Mouse (Mus musculus): Measurements from ENCODE around the gene Vmn1r36.
"Not testable (repeated sequence)": the region's sequence is repeated elsewhere in the genome, so short reads cannot be mapped to it uniquely, and the experiment has no call there.

The Vmn1r36 gene

DNA sequence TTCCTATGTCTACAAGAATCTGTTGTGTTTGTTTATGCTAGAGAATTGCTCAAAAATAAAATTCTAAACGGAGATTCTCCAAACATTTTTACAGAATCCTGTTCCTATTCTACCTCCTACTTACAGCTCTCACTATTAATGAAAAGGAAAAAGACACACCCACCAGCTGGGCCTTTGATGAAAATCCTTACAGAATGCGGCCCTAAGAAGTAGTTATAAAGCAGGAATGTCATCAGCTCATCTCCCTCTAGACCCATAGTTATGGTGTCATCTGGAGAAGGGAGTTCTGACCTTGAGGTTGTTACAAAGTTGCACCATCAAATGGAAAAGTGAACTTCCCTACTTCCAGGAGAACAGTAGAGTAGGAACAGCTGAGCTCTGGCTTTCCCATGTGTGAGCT, at the start of gene Vmn1r36:
Vmn1r36 (minus strand) TSS at position 101 of the 400 bp plus-strand sequence.
- H3K36me3 ChIP-seq (ENCODE audit: control insufficient read depth, insufficient read depth, low read length, poor library complexity, severe bottlenecking); DNase-seq (ENCODE audit: low read depth, low spot score); H3K27me3 ChIP-seq (ENCODE audit: control insufficient read depth, insufficient read depth, low read length, poor library complexity, severe bottlenecking): not testable (repeated sequence)

- not testable (repeated sequence) for H3K36me3 ChIP-seq (ENCODE audit: control insufficient read depth, insufficient read depth, low read length, poor library complexity, severe bottlenecking); DNase-seq (ENCODE audit: low read depth, low spot score); H3K27me3 ChIP-seq (ENCODE audit: control insufficient read depth, insufficient read depth, low read length, poor library complexity, severe bottlenecking)
Measured at GRCm38 (mm10) chr6:66729082-66729481, 10.1 kb upstream of the Vmn1r36 start, which contains the start of gene Vmn1r37. Gene Vmn1r37, plus strand, starts transcription at chr6:66729382.

DNA sequence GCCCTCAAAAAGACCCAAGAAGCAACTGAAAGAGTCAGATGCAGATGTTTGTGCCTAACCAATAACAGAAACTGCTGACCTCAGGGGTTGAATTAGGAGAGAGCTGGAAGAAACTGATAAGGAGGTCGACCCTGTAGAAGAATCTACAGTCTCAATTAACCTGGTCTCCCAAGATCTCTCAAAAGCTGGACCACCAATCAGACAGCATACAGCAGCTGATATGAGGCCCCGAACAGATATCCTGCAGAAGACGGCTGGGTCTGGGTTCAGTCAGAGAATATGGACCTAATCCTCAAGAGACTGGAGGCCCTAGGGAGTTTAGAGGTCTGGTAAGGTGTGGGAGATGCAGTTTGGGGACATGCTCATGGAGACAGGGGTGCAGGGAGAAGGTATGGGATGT, 5.1 kb downstream of the Vmn1r36 start:
- H3K36me3 ChIP-seq (ENCODE audit: control insufficient read depth, insufficient read depth, low read length, poor library complexity, severe bottlenecking), result no peaks in the 10 kb centered on the region
- no peak for DNase-seq (ENCODE audit: low read depth, low spot score)
- no peaks in the 10 kb centered on the region for H3K27me3 ChIP-seq (ENCODE audit: control insufficient read depth, insufficient read depth, low read length, poor library complexity, severe bottlenecking)

DNA sequence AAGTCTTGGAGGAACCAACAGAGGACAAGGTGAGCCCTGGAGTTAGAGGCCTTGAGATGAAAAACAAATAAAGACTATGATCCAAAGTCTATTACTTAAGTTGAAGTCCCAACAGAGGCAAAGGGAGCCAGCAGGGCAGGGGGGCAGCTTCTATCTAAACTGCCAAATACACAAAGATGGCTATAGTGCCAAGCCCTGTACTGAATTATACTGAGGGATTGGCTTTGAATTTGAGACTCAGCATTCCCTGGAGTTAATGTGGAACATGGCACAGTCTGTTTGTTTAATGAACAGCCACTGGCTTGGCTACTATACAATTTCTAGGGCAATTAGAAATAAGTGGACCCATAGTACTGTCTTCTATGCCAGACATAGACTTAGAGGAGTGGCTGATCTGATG, 10.1 kb downstream of the Vmn1r36 start:
- H3K36me3 ChIP-seq (ENCODE audit: control insufficient read depth, insufficient read depth, low read length, poor library complexity, severe bottlenecking), result no peaks in the 10 kb centered on the region
- no peak for DNase-seq (ENCODE audit: low read depth, low spot score)
- no peaks in the 10 kb centered on the region for H3K27me3 ChIP-seq (ENCODE audit: control insufficient read depth, insufficient read depth, low read length, poor library complexity, severe bottlenecking)

DNA sequence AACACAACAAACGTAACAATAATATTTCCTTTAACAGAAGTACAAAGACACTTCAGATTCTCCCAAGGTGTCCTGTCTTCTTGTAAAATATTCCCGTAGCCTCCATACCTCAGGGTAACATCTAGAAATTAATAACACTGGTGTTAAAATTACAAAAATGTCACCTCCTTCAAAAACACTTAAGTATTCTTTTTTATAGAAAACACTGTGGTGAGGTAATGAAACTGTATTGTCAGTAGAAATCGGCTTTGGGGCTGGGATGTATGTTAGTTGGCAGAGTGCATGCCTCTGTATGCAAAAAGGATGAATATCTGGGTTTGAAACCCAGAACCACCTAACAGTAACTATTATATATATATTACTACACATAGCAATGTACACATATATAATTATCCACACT, 33.2 kb downstream of the Vmn1r36 start, which contains the start of gene Vmn1r35:
Vmn1r35 (minus strand) TSS at position 101 of the 400 bp plus-strand sequence.
- Histone ChIP-seq H3K27me3 (ENCODE audit: control insufficient read depth, insufficient read depth, low read length, poor library complexity, severe bottlenecking) (no peaks in the 10 kb centered on the region), H3K36me3 (ENCODE audit: control insufficient read depth, insufficient read depth, low read length, poor library complexity, severe bottlenecking) (no peaks in the 10 kb centered on the region)
- DNase-seq (ENCODE audit: low read depth, low spot score), result no peak
